Mouse (Mus musculus) midbrain, embryonic 11.5 days (tissue): ENCODE measurements around the gene Unk. TPM values are rescaled to one million over a fixed set of nuclear protein-coding genes. Genes with fewer than 3 reads are reported as not detected.
"Not testable (repeated sequence)": the region's sequence is repeated elsewhere in the genome, so short reads cannot be mapped to it uniquely, and the experiment has no call there.

Experiments used
- ATAC-seq: fragments of 200-750 bp; cut with Nextera tagmentation; 2 replicates; pipeline ENCODE4 v1.8.0; 2017; ENCODE audit warnings: moderate TSS enrichment, moderate library complexity; ENCODE audit not compliant: low FRiP score
- DNase-seq: peaks from one replicate; pipeline ENCODE4 v3.0.0; 2015; ENCODE audit warnings: low spot score; ENCODE audit errors: missing footprints
- H3K27ac ChIP-seq: fragments of 300-500 bp; sonication (generic); 2 replicates; pipeline ENCODE4 v1.5.1; 2014; ENCODE audit warnings: low read depth, low read length
- H3K27me3 ChIP-seq: fragments of 300-500 bp; sonication (generic); 2 replicates; pipeline ENCODE4 v1.6.1; 2014; ENCODE audit warnings: mild to moderate bottlenecking, low read length, moderate library complexity, mixed read lengths; ENCODE audit not compliant: control insufficient read depth, insufficient read depth
- H3K36me3 ChIP-seq: fragments of 300-500 bp; sonication (generic); 2 replicates; pipeline ENCODE4 v1.6.1; 2014; ENCODE audit warnings: mild to moderate bottlenecking, low read length, moderate library complexity, mixed read lengths; ENCODE audit not compliant: control insufficient read depth, insufficient read depth
- H3K4me1 ChIP-seq: fragments of 300-500 bp; sonication (generic); 2 replicates; pipeline ENCODE4 v1.6.1; 2014; ENCODE audit warnings: low read length; ENCODE audit not compliant: control insufficient read depth, insufficient read depth
- H3K4me2 ChIP-seq: fragments of 300-500 bp; sonication (generic); 2 replicates; pipeline ENCODE4 v1.6.1; 2014; ENCODE audit warnings: mild to moderate bottlenecking, moderate library complexity
- H3K4me3 ChIP-seq: fragments of 300-500 bp; sonication (generic); 2 replicates; pipeline ENCODE4 v1.5.1; 2014; ENCODE audit warnings: low read depth, low read length
- H3K9ac ChIP-seq: fragments of 300-500 bp; sonication (generic); 2 replicates; pipeline ENCODE4 v1.6.1; 2014; ENCODE audit warnings: low read length
- H3K9me3 ChIP-seq: fragments of 300-500 bp; sonication (generic); 2 replicates; pipeline ENCODE4 v1.6.1; 2016; ENCODE audit warnings: low read length; ENCODE audit not compliant: control insufficient read depth
- WGBS: fragments of 180-500 bp; shearing (Covaris S2); extraction: QIAGEN DNeasy Blood & Tissue Kit; methylation state at CpG from one replicate; pipeline ENCODE4 v1.1.7; 2014; 5-methylcytosine and 5-hydroxymethylcytosine counted together
- polyA plus RNA-seq: library from polyadenylated mRNA; unstranded; fragments of >200 nt; fragmentation: Nextera tagmentation; extraction: Ambion mirVana; gene quantifications from 2 replicates; pipeline ENCODE4 v1.2.1, GENCODE M21; 2014

Unk gene
- polyA plus RNA-seq, 1 experiment from 2014 or later: 23.4 TPM

- not testable (repeated sequence) for H3K4me2 ChIP-seq, H3K9ac ChIP-seq, H3K4me3 ChIP-seq, H3K27ac ChIP-seq, H3K27me3 ChIP-seq, H3K36me3 ChIP-seq, H3K9me3 ChIP-seq, H3K4me1 ChIP-seq, ATAC-seq
- 90% methylated on average over 4 of the region's 4 CpGs for WGBS
- DNase-seq: peak; percentile 84
Measured at GRCm38 (mm10) chr11:116018867-116019266, 11.3 kb upstream of the Unk start.

GRCm38 (mm10) chr11:116019360-116019791 lies 10.7 kb upstream of the Unk start:
- Histone ChIP-seq H3K9me3 (no peaks in the 10 kb centered on the region), H3K36me3 (no peaks in the 10 kb centered on the region), H3K4me2 (no peak overlapping the region), H3K27me3 (no peaks in the 10 kb centered on the region), H3K27ac (no peak overlapping the region), H3K9ac (no peak overlapping the region), H3K4me1 (peaks cover 5% of the 10 kb centered on the region; the same call in 1 of the 2 replicates), H3K4me3 (no peak overlapping the region)
- ATAC-seq (no peak), DNase-seq (peak; percentile 91)
- 71% methylated on average over 1 of the region's 1 CpGs for WGBS

GRCm38 (mm10) chr11:116019976-116020411 lies 10.1 kb upstream of the Unk start:
- Histone ChIP-seq H3K4me1 (peaks cover 5% of the 10 kb centered on the region; the same call in 1 of the 2 replicates), H3K27me3 (no peaks in the 10 kb centered on the region), H3K9ac (no peak overlapping the region), H3K9me3 (no peaks in the 10 kb centered on the region), H3K36me3 (no peaks in the 10 kb centered on the region), H3K4me3 (no peak overlapping the region), H3K27ac (no peak overlapping the region), H3K4me2 (no peak overlapping the region)
- ATAC-seq (no peak), DNase-seq (peak; percentile 96)
- WGBS: 71% methylated on average over 2 of the region's 2 CpGs

- ATAC-seq (no peak), DNase-seq (peak; percentile 88)
- Histone ChIP-seq H3K36me3 (no peaks in the 10 kb centered on the region), H3K9ac (no peak overlapping the region), H3K4me3 (no peak overlapping the region), H3K4me1 (peaks cover 5% of the 10 kb centered on the region; the same call in 1 of the 2 replicates), H3K27ac (no peak overlapping the region), H3K9me3 (no peaks in the 10 kb centered on the region), H3K27me3 (no peaks in the 10 kb centered on the region), H3K4me2 (no peak overlapping the region)
- WGBS: 57% methylated on average over 1 of the region's 1 CpGs
Measured at GRCm38 (mm10) chr11:116020519-116020922, 9.6 kb upstream of the Unk start.

- Histone ChIP-seq H3K4me1 (peaks cover 5% of the 10 kb centered on the region; the same call in 1 of the 2 replicates), H3K4me2 (no peak overlapping the region), H3K27me3 (no peaks in the 10 kb centered on the region), H3K9ac (no peak overlapping the region), H3K27ac (no peak overlapping the region), H3K4me3 (no peak overlapping the region), H3K36me3 (no peaks in the 10 kb centered on the region), H3K9me3 (no peaks in the 10 kb centered on the region)
- no peak for ATAC-seq
- peak; percentile 93 for DNase-seq
- 86% methylated on average over 6 of the region's 6 CpGs for WGBS
Measured at GRCm38 (mm10) chr11:116021328-116022220, 8.5 kb upstream of the Unk start.

GRCm38 (mm10) chr11:116022256-116022780 lies 7.8 kb upstream of the Unk start:
- peak overlapping the region; percentile 28 for H3K4me3 ChIP-seq
- peak overlapping the region; percentile 47 for H3K4me2 ChIP-seq
- no peaks in the 10 kb centered on the region for H3K9me3 ChIP-seq
- H3K36me3 ChIP-seq: no peaks in the 10 kb centered on the region
- WGBS: 77% methylated on average over 4 of the region's 4 CpGs
- peak; percentile 89 for DNase-seq
- no peaks in the 10 kb centered on the region for H3K27me3 ChIP-seq
- H3K9ac ChIP-seq: no peak overlapping the region
- ATAC-seq: no peak
- H3K27ac ChIP-seq: no peak overlapping the region
- H3K4me1 ChIP-seq: peaks cover 5% of the 10 kb centered on the region; the same call in 1 of the 2 replicates

GRCm38 (mm10) chr11:116023074-116023770 lies 6.9 kb upstream of the Unk start:
- Histone ChIP-seq H3K27ac (peak overlapping the region; percentile 98; the same call in 1 of the 2 replicates), H3K9ac (peak overlapping the region; percentile 100), H3K4me3 (peak overlapping the region; percentile 99), H3K4me2 (peak overlapping the region; percentile 55)
- H3K4me1 ChIP-seq, H3K36me3 ChIP-seq, ATAC-seq, H3K27me3 ChIP-seq, H3K9me3 ChIP-seq: not testable (repeated sequence)
- peak; percentile 92 for DNase-seq
- WGBS: 9% methylated on average over 18 of the region's 18 CpGs

- WGBS: under 1% methylated on average over 53 of the region's 57 CpGs
- H3K4me1 ChIP-seq: peaks cover 5% of the 10 kb centered on the region; the same call in 1 of the 2 replicates
- no peaks in the 10 kb centered on the region for H3K36me3 ChIP-seq
- no peaks in the 10 kb centered on the region for H3K9me3 ChIP-seq
- peak overlapping the region; percentile 99 for H3K4me3 ChIP-seq
- peak overlapping the region; percentile 98 for H3K27ac ChIP-seq
- peak; percentile 97 for DNase-seq
- H3K4me2 ChIP-seq: peak overlapping the region; percentile 55
- peak overlapping the region; percentile 100 for H3K9ac ChIP-seq
- no peaks in the 10 kb centered on the region for H3K27me3 ChIP-seq
- ATAC-seq: peak; percentile 65
Measured at GRCm38 (mm10) chr11:116023771-116024355, 6.3 kb upstream of the Unk start.
